Mouse (Mus musculus) lung, embryonic 14.5 days (tissue): ENCODE measurements around the gene Hmgb2. TPM values are rescaled to one million over a fixed set of nuclear protein-coding genes. Genes with fewer than 3 reads are reported as not detected.
"Not testable (repeated sequence)": the region's sequence is repeated elsewhere in the genome, so short reads cannot be mapped to it uniquely, and the experiment has no call there.

Experiments used
- ATAC-seq: fragments of 200-750 bp; cut with Nextera tagmentation; 2 replicates; pipeline ENCODE4 v1.8.0; 2017; ENCODE audit warnings: mild to moderate bottlenecking, moderate TSS enrichment, moderate library complexity; ENCODE audit not compliant: insufficient read depth
- DNase-seq: peaks from one replicate; pipeline ENCODE4 v3.0.0-alpha.2; 2015
- H3K27ac ChIP-seq: fragments of 300-500 bp; sonication (generic); 2 replicates; pipeline ENCODE4 v1.5.1; 2014; ENCODE audit warnings: low read depth, mild to moderate bottlenecking, moderate library complexity
- H3K27me3 ChIP-seq: fragments of 300-500 bp; sonication (generic); 2 replicates; pipeline ENCODE4 v1.6.1; 2014; ENCODE audit warnings: low read length, control low read depth; ENCODE audit not compliant: insufficient read depth
- H3K36me3 ChIP-seq: fragments of 300-500 bp; sonication (generic); 2 replicates; pipeline ENCODE4 v1.6.1; 2014; ENCODE audit warnings: control low read depth; ENCODE audit not compliant: insufficient read depth
- H3K4me1 ChIP-seq: fragments of 300-500 bp; sonication (generic); 2 replicates; pipeline ENCODE4 v1.6.1; 2014; ENCODE audit warnings: antibody characterized with exemption, control low read depth; ENCODE audit not compliant: insufficient read depth
- H3K4me2 ChIP-seq: fragments of 300-500 bp; sonication (generic); 2 replicates; pipeline ENCODE4 v1.6.1; 2014; ENCODE audit warnings: mild to moderate bottlenecking
- H3K4me3 ChIP-seq: fragments of 300-500 bp; sonication (generic); 2 replicates; pipeline ENCODE4 v1.5.1; 2014; ENCODE audit warnings: low read depth, low read length
- H3K9ac ChIP-seq: fragments of 300-500 bp; sonication (generic); 2 replicates; pipeline ENCODE4 v1.6.1; 2014
- H3K9me3 ChIP-seq: fragments of 300-500 bp; sonication (generic); 2 replicates; pipeline ENCODE4 v1.6.1; 2016; ENCODE audit warnings: low read depth, low read length, control low read depth
- CTCF ChIP-seq: IDR thresholded peaks from 2 replicates; pipeline ENCODE4 v1.5.1; 2016; ENCODE audit warnings: antibody characterized with exemption, low read depth
- WGBS: fragments of 180-500 bp; shearing (Covaris S2); extraction: QIAGEN DNeasy Blood & Tissue Kit; methylation state at CpG from one replicate; pipeline ENCODE4 v1.1.7; 2014; 5-methylcytosine and 5-hydroxymethylcytosine counted together
- polyA plus RNA-seq: library from polyadenylated mRNA; unstranded; fragments of >200 nt; fragmentation: Nextera tagmentation; extraction: Ambion mirVana; gene quantifications from 2 replicates; pipeline ENCODE4 v1.2.1, GENCODE M21; 2014

Gene Hmgb2
- polyA plus RNA-seq, 1 experiment from 2014 or later: 503 TPM

GRCm38 (mm10) chr8:57510791-57511315 lies 854 bp upstream of the Hmgb2 start:
- ATAC-seq (no peak; the same call in 1 of the 2 replicates), DNase-seq (peak; percentile 47)
- H3K36me3 ChIP-seq: peaks cover 25% of the 10 kb centered on the region
- no peaks in the 10 kb centered on the region for H3K27me3 ChIP-seq
- H3K4me3 ChIP-seq: peak overlapping the region; percentile 93
- H3K9ac ChIP-seq: peak overlapping the region; percentile 93
- peak overlapping the region; percentile 89 for H3K4me2 ChIP-seq
- 2% methylated on average over 31 of the region's 31 CpGs for WGBS
- peak overlapping the region; percentile 96 for H3K27ac ChIP-seq
- H3K4me1 ChIP-seq: no peaks in the 10 kb centered on the region; the same call in 1 of the 2 replicates
- no peaks in the 10 kb centered on the region for H3K9me3 ChIP-seq
- no peak for TF ChIP-seq CTCF

DNA sequence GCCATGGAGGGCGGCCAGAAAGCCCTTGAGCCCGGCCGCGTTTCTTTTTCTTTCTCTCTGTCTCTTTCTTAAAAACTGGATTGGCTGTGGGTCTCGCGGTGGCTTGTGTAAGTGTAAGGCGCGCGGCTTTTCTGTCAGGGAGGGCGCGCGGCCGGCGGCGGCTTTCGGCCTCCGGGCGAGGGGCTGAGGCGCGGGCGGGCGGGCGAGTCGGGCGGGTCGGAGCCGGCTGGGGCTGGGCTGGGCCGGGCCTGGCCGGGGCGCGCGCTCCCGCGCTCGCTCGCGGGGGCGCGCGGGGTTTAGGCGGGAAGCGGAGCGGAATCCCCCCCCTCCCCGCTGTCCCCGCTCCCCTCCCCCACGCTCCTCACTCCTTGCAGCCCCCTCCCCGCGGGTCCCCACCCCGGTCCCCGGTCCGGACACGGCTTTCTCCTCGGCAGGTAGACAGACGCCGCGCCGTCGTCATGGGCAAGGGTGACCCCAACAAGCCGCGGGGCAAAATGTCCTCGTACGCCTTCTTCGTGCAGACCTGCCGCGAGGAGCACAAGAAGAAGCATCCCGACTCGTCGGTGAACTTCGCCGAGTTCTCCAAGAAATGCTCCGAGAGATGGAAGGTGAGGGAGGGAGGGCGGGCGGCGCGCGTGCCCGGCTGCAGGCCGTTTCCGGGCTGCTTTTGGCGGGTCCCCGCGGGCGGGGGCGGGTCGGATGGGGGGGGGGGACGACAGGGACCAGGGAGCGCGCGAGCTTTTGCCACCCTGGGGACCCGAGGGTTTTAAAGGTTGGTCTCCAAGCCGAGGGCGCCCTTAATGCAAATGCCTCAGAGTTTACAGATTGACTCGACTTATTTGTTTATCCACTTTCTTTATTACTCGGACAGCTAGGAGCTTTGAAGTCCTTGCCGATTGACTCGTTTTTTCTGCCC lies 692 bp downstream of the Hmgb2 start:
- Histone ChIP-seq H3K27ac (peak overlapping the region; percentile 100), H3K36me3 (peaks cover 40% of the 10 kb centered on the region), H3K27me3 (no peaks in the 10 kb centered on the region), H3K4me1 (no peaks in the 10 kb centered on the region; the same call in 1 of the 2 replicates), H3K9ac (peak overlapping the region; percentile 100), H3K4me2 (peak overlapping the region; percentile 68), H3K9me3 (no peaks in the 10 kb centered on the region), H3K4me3 (peak overlapping the region; percentile 93)
- under 1% methylated on average over 91 of the region's 96 CpGs for WGBS
- DNase-seq (peak; percentile 76), ATAC-seq (peak; percentile 50)
- TF ChIP-seq CTCF: no peak

DNA sequence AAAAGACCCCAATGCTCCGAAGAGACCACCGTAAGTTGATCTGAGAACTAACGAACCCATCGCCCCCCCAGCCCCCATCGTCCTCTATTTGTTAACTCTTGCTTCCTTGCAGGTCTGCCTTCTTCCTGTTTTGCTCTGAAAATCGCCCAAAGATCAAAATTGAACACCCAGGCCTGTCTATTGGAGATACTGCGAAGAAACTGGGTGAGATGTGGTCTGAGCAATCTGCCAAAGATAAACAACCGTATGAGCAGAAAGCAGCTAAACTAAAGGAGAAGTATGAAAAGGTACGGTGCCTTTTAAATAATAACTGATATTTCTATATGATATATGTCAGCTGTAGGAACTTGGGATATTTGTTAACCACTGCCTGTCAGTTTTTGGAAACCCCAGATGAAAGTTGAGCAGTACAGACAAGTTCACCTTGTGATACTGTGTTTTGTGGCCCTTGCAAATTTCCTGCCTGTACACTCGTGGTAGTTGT lies 1.5 kb downstream of the Hmgb2 start:
- Histone ChIP-seq H3K4me3 (peak overlapping the region; percentile 93), H3K27ac (peak overlapping the region; percentile 100; the same call in 1 of the 2 replicates), H3K36me3 (peaks cover 48% of the 10 kb centered on the region), H3K9ac (peak overlapping the region; percentile 100), H3K4me2 (peak overlapping the region; percentile 68)
- not testable (repeated sequence) for H3K4me1 ChIP-seq, H3K9me3 ChIP-seq, H3K27me3 ChIP-seq, DNase-seq, ATAC-seq
- 4% methylated on average over 10 of the region's 10 CpGs for WGBS

DNA sequence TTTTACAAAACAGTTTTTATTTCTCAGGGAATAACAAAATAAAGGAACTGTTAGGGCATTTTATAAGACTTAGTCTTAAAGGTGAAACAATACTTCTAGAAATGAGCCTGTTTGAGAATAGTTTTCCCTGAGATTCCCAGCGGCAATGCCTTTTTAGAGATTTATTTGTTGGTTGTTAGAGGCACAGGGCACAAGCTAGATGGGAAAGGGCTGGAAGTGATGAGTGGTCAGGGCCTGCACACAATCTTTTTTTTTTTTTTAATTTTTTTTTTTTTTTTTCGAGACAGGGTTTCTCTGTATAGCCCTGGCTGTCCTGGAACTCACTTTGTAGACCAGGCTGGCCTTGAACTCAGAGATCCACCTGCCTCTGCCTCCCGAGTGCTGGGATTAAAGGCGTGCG lies 5.0 kb downstream of the Hmgb2 start:
- DNase-seq: peak; percentile 17

DNA sequence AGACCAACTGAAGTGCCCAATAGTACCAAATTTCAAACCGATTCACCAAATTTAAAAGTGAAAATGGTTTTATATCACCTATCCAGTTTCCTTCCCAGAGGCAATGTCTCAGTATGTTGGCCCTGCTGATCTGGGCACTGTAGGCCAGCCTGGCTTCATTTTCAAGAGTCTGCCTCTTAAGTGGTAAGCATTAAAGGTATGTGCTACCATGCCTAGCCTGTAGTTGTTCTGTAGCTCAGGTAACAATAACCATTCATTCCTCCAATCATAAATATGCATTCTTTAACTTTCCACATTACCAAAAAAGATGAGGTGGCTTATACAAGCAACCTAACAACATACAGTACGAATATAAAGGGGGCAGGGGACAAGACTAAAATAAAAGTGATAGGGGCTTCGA lies 6.0 kb downstream of the Hmgb2 start:
- no peak for DNase-seq
- Histone ChIP-seq H3K9ac (no peak overlapping the region), H3K4me1 (no peaks in the 10 kb centered on the region), H3K27me3 (no peaks in the 10 kb centered on the region), H3K9me3 (no peaks in the 10 kb centered on the region), H3K4me2 (no peak overlapping the region), H3K36me3 (peaks cover 48% of the 10 kb centered on the region), H3K4me3 (no peak overlapping the region), H3K27ac (no peak overlapping the region)
- no peak; the same call in 1 of the 2 replicates for ATAC-seq
- 80% methylated on average over 3 of the region's 3 CpGs for WGBS
- TF ChIP-seq CTCF: no peak

More for the DNA sequence above, 5.0 kb downstream of the Hmgb2 start:
- WGBS: 88% methylated on average over 5 of the region's 5 CpGs
- H3K27me3 ChIP-seq, H3K9ac ChIP-seq, H3K27ac ChIP-seq, H3K4me3 ChIP-seq, H3K4me1 ChIP-seq, H3K9me3 ChIP-seq, ATAC-seq, H3K4me2 ChIP-seq: not testable (repeated sequence)
- peaks cover 48% of the 10 kb centered on the region for H3K36me3 ChIP-seq

DNA sequence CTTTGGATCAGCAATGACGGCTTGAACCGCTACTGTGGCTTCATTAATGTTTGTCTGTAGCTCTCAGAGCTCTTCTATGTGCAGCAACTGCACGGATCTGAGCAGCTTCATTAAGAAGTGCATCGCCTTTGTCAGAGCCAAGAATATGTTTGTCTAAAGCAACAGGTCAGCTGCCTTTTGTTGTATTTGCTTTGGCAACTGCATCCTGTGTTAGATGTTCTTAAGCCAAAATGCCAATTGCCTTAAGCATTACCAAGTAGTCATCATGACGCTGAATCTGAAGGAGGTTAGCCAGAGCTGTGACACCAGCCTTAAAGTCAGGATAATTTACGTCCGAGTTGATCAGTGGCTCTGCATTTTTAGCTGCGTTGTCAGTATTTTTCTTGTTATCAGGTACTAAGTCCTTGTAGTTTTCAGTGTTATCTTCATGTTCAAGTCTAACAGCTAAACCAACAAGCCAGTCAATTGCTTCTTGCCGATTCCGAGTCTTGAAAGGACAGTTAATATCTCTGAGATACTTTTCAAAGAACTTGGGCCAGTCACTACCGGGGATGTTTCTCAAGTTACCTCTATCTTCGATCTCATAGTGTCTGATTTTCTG lies 8.6 kb downstream of the Hmgb2 start:
- Histone ChIP-seq H3K4me1 (no peaks in the 10 kb centered on the region), H3K4me3 (no peak overlapping the region), H3K4me2 (no peak overlapping the region), H3K9ac (no peak overlapping the region), H3K36me3 (peaks cover 27% of the 10 kb centered on the region), H3K27ac (no peak overlapping the region), H3K27me3 (no peaks in the 10 kb centered on the region), H3K9me3 (no peaks in the 10 kb centered on the region)
- no peak for TF ChIP-seq CTCF
- ATAC-seq: no peak
- DNase-seq: no peak
- WGBS: 80% methylated on average over 12 of the region's 12 CpGs

DNA sequence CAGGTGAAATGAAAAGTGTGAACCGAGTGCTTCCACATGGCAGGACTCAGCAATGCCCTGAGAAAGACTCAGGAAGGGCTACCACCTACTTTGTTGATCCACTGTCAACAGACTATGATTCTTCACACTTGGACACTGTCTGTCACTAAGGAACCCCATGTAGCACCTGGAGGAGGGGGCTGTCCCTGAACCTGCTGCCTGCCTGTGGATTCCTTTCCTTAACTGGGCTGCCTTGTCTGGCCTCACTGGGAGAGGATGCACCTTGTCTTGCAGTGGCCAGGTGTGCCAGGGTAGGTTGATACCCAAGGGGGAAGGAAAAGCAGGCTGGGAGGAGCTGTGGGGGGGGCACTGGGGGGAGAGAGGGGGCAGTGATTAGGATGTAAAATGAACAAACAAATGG lies 16.3 kb downstream of the Hmgb2 start:
- Histone ChIP-seq H3K9me3 (no peaks in the 10 kb centered on the region), H3K27ac (no peak overlapping the region), H3K27me3 (no peaks in the 10 kb centered on the region), H3K36me3 (no peaks in the 10 kb centered on the region), H3K9ac (no peak overlapping the region), H3K4me1 (no peaks in the 10 kb centered on the region), H3K4me2 (no peak overlapping the region), H3K4me3 (no peak overlapping the region)
- 100% methylated on average over 1 of the region's 1 CpGs for WGBS
- DNase-seq: no peak
- no peak for ATAC-seq
- TF ChIP-seq CTCF: no peak
